Mouse (Mus musculus) lung, postnatal 25 days (tissue): Measurements from ENCODE around the gene Erp27.
"Not testable (repeated sequence)": the region's sequence is repeated elsewhere in the genome, so short reads cannot be mapped to it uniquely, and the experiment has no call there.

Experiments
- DNase-seq: peaks from one replicate; pipeline ENCODE4 v3.0.0; 2022; ENCODE audit warnings: low spot score

Gene Erp27

GRCm38 (mm10) chr6:136922080-136922479 is at the start of gene Erp27:
Gene Erp27 (minus strand): TSS chr6:136922180.
- DNase-seq = no peak

DNA sequence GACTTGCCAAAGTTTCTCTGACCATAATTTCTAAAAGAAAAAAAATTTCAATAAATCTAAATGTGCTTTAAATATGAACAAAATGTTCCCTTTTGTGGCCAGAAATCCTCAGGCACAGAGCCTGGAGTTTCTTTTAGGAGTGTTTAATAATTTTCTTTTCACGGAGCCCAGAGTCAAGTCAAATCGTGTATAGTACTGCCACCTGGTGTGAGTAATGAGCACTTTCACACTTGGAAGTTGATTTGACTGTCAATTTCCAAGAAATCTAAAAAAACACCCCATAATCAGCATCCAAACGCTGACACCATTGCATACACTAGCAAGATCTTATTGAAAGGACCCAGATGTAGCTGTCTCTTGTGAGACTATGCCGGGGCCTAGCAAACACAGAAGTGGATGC is 46.9 kb upstream of the Erp27 start:
- not testable (repeated sequence) for DNase-seq

- no peak for DNase-seq
Measured at GRCm38 (mm10) chr6:136967466-136967865, 45.5 kb upstream of the Erp27 start.

GRCm38 (mm10) chr6:136965912-136966311 is 43.9 kb upstream of the Erp27 start:
- DNase-seq = no peak

DNA sequence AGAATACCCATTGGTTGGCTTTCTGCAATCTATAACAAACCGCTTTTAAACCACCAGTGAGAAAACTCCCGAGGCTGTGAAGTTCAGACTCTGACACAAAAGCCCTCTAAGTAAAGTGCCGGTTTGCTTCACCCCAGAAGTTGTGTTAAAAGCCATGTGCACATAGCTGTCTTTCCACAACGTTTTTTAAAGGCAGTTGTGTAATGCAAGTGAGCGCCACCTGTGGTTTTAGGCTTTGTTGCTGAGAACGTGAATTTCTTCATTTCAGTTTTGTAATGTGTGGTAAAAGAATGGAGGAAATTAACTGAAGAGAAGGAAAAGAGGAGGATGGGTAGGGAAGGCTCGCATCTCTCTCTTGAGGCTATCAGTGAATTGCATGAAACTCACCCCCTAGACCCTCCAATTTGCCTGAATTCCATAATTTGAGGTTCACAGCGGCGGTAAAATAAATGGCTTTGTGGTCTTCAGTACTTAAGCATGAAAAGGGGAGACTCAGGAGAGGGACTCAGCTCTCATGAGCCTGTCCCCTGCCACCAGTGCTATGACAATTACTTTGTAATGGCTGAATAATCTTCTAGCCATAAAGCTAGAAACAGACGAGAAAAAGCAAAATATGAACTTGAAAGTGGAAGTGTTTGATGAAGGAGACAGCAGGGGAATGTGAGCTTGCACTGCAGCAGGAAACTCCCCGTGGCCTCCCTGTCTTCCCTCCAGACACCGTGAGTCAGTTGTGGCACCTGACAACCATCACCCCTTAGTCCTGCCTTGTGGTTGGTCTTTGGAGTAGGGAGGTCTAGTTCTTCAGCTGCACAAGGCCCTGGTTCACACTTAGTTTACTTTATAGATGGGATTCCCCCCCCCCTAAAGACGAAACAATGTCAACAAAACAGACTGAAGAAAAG is 42.9 kb upstream of the Erp27 start:
- peak; percentile 48 for DNase-seq

GRCm38 (mm10) chr6:136962957-136963356 is 41.0 kb upstream of the Erp27 start:
- no peak for DNase-seq

GRCm38 (mm10) chr6:136959131-136959530 is 37.2 kb upstream of the Erp27 start:
- DNase-seq = no peak

- no peak for DNase-seq
Measured at GRCm38 (mm10) chr6:136957062-136957461, 35.1 kb upstream of the Erp27 start.

GRCm38 (mm10) chr6:136955240-136955639 is 33.3 kb upstream of the Erp27 start:
- DNase-seq = no peak

DNA sequence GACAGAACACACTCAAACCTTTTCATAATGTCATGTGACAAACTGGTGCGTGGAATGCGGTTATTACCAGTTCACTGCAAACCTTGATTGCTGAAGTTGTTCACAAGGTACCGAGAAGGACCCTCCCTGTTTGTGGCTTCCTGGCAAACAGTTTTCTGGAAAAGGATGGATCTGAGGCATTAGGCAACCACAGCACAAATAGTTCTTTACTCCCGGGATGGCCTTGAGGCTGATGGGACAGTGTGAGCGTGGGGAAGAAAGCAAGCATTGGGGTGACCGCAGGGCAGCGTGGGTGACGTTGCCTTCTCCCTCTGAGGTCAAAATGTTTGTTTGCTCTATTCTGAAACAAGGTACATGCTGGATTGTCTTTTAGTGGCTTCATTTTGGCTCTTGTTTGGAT is 32.7 kb upstream of the Erp27 start:
- no peak for DNase-seq

DNA sequence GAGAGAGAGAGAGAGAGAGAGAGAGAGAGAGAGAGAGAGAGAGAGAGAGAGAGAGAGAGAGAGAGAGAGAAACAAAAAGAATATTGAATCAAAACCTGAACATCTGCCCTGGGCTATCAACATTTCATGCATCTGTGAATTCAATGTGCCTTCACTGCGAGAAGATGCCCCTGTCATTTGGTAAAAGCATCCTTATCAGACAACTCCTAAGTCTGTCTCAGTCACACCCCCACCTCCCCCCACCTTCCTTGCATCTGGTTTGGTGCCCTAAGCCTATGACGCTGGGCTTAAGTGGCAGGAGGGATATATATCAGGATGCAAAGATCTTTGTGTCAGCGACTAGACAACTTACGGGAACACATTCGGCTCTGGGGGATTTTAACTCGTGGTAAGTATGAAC is 32.2 kb upstream of the Erp27 start:
- no peak for DNase-seq

DNA sequence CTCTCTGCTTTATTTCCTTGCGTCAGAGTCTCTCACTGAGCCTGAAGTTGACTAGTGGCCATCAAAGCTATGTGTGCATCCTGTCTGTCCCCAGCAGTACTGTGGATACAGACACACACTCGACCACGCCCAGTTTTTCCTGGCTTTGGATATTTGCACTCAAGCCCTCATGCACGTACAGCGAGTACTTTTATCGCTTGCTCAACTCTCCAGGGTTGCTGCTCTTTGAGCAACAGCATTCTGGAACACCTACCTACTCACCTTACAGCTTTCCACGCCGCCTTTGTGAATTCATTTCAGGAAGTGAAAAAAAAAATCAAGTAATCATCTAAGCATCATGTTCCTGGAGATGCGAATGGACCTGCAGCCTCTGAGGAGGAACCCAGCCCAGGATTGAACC is 30.9 kb upstream of the Erp27 start:
- no peak for DNase-seq

DNA sequence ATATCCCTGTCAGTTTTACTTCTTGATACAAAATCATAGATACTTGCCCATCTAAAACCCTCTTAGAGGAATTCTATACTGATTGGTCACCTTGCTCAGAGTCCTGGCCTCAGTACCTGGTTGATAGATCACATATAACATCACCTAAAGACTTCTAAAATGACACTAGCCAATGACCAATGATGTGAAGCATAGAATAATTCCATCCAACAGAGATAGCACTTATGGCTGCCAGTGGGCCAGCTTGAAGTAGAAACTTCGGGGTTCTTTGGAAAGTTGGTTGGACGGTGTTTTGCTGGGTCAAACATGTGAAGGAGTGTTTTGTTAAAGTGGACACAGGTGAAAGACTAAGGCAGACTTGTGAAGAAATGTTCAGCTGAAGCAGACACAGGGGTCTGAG is 28.2 kb upstream of the Erp27 start:
- DNase-seq = no peak

DNA sequence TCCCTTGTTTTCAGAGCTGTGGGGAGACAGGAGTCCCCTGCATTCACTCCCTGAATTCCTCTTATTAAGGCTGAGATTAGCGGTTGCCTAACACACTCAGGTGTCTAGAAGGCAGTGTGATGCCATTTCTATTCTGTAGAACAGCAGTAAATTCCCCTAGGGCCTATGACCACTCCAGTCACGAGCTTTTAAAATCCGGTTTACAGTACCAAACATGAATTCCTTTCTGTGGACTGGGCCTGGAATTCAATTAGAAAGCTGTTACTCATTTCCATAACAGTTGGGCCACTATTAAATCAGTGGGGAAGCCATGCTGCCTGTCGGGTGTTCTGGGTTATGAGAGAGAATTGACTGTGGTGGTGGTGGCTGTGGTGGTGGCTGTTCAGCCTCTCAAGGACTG is 25.7 kb upstream of the Erp27 start:
- no peak for DNase-seq

- DNase-seq = peak; percentile 30
Measured at GRCm38 (mm10) chr6:136946943-136947342, 25.0 kb upstream of the Erp27 start.

- peak; percentile 38 for DNase-seq
Measured at GRCm38 (mm10) chr6:136946241-136946640, 24.3 kb upstream of the Erp27 start.

GRCm38 (mm10) chr6:136944511-136944910 is 22.5 kb upstream of the Erp27 start:
- no peak for DNase-seq

GRCm38 (mm10) chr6:136943392-136943791 is 21.4 kb upstream of the Erp27 start:
- no peak for DNase-seq

DNA sequence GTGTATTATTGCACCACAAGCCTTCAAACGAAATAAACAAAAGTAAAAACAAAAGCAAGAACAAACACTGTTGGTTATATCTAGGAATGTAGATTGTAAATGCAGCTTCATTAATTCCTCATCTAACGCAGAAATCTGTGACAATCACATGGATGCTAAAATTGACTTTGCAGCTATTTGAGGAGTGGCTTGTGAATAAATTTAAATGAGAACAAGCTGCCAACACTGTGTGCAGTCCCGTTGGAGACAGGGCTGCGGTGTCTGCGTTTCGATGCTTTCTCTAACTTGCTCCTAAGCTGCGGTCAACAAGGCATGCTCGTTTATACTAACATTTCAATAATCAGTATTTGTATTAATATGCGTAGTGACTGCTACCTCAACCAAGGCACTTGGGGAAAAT is 20.3 kb upstream of the Erp27 start:
- DNase-seq = no peak

- DNase-seq = no peak
Measured at GRCm38 (mm10) chr6:136941051-136942021, 19.4 kb upstream of the Erp27 start, which contains the start of gene Arhgdib. Gene Arhgdib (minus strand): TSS chr6:136941899.

DNA sequence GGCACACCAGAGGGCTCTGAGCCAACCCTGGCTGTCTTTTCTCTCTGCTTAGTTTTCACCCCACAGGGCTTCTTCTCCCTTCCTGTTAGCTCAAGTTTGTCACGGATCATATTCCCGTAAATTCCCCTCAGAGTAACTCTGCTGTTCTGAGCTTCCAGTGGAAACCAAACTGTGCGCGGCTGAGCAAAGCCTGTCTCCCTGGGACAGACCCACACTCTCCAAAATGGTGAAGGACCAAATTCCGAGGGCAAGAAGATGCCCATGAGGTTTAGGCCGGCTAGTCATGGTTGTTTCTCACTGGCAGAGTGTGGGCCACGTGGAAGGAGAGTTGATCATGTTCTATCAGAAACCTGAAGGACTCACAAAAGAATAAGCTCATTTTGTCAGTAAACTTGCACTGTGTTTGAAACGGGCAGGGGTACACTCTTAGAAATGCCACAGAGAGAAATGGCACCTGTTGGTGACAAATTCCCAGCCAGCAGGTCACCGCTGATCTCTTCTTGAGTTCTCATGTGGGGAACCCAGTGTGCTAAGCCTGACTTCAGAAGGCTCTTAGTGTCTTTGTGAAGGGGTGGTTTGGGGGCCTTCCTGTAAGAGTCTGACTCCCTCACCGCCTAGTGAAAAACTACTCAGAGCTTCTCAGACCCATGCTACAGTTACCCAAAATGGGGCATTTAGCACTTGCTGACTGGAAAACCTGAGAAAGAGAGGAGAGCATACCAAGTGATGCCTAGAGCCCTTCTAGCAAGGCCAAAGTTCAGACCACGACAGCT is 18.4 kb upstream of the Erp27 start:
- no peak for DNase-seq
